Mouse (Mus musculus): ENCODE data around the gene Nfatc2ip.

Nfatc2ip gene

DNA sequence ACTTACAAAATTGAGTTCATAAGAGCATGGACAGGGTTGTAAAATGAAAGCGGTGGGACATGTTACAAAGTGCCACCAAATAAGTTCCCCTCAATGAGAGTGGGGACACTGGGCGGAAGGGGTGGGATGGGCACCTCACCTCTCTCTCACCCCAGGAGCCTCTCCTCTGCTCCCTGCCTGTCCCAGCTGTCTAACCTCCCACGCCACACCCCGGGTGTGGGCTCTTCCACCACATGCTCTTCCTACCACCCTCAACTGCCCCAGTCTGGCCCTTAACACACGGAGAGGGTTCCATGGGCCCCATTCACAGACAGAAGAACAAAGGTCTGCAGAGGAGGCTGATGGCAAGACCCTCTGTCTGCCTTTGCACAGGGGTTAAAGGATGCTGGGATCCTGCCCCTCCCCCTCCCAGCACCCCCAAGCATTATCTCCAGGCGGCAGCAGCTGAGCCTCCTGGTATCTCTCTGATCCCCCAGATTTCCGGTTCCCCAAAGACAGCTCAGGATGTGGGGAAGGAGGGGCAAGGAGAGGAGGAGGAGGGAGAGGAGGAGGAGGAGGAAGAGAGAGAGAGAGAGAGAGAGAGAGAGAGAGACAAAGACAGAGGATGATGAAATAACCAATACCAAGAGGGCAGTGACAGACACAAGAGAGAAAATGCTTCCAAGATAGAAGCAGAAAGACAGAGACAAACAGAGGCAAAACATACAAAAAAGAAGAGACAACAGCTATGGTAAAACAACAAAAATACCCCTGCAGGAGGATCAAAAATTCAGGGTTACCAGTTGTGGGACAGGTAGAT is 39.5 kb downstream of the Nfatc2ip start:
- DNase-seq (ENCODE audit: extremely low read depth, low read depth) = peak; percentile 91

DNA sequence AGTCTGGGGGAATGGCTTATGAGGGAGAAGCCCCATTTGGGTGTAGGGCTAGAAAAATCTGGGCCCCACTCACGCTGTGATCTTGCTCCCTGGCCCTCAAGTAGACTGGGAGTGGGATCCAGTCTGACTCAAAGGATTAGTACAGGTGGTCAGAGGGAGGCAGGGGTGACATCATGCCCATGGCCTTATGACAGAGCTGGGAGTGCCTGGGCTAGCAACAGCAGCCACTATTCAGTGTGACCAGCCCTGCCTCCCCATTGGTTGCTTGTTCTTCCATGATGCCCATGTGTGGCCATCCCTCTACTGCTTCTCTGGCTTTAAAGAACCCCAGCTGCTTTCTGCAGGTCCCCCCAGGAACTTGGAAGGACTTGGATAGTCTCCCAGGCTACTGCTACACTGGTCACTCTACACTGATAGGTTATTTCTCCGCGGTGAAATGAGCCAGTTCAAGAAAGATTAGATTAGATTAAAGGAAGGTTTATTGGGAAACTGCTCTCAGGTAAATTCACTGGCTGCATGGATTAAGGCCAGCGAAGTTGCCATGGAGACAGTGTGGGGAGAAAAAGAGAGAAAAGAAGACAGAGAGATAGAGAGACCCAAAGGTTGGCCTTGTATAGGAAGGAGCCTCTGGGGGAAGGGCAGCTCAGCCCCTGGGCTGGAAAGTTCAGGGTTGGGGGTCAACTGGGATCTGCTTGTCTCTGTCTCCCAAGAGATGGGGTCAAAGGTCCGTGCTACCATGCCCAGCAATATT is 40.5 kb downstream of the Nfatc2ip start:
- no peak for DNase-seq (ENCODE audit: extremely low read depth, low read depth)

DNA sequence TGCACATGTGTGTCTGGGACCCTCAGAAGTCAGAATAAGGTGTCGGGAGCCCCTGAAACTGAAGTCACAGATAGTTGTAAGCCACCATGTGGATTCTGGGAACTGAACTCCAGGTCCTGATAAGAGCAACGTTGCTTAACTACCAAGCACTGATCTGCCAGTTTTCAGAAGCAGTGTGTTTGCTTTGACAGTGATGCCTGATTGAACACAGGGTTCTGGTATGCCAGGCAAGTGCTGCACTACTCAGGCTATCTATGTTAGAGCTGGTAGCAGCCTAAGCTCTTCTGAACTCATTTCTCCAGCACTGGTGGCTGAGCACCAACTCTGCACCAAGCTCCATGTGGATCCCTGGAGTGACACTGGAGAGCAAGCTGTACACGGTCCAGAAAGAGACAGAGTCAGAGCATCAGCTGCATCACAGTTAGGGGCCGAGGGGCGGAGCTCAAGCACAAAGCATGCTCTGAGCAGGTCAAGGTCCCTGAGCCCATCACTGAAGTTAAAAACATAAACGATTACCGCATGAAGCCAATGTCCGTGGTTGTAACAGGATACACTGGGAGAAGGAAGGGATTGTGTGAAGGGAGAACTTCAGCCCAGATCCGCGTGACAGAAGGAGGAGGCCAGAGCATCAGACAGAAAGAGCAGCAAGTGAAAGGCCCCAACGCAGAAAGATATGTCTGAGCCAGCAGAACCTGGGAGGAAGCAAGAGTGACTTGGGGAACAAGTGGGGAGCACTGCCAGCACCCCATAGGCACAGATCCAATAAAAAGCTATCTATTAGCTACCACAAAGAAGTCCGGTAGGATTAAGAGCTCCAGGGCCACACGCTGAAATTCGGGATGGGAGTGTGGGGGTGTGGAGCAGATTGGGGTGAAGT is 41.6 kb downstream of the Nfatc2ip start:
- peak; percentile 77 for DNase-seq (ENCODE audit: extremely low read depth, low read depth)

DNA sequence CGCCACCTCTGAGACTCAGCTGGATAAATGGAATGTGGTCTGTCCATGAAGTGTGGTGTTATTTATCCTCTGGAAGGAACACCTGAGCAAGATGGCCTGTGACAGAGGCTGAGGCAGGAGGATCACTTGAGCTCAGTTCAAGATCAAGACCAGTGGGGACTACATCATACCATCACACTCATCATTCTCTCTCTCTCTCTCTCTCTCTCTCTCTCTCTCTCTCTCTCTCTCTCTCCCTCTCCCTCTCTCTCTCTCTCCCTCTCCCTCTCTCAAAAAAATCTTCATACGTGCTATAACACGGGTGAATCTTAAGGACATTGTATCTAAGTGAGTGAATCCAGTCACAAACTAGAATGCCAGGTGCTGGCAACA is 42.6 kb downstream of the Nfatc2ip start:
- no peak for DNase-seq (ENCODE audit: extremely low read depth, low read depth)

DNA sequence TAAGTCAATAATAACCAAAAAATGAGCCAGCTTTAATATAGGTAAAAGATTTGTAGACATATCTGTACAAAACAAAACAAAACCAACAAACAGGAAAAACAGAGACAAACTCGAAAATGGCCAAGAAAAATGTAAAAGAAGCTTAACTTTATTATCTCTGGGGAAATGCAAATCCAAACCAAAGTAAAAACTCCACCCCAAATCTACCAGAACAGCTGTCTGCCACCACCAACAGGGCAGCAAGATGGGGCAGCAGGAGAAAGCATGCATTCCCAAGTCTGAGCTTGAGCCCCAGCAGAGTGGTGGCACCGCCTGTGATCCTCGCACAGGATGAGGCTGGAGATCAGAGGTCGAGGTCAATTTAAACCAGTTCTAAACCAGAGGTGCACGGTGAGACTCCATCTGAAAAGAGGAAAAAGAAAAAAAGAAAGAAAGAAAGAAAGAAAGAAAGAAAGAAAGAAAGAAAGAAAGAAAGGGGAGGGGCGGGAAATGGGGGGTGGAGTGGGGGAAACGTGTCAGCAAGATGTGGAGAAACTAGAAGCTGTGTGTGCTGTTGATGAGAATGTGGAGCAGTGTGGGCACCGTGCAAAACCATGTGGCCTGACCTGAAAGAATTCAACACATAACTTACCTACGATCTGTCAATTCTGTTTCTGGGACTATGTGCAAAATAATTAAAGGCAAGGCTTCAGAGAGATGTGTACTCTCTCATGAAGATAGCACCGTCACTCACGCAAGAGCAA is 43.1 kb downstream of the Nfatc2ip start:
- no peak for DNase-seq (ENCODE audit: extremely low read depth, low read depth)

DNA sequence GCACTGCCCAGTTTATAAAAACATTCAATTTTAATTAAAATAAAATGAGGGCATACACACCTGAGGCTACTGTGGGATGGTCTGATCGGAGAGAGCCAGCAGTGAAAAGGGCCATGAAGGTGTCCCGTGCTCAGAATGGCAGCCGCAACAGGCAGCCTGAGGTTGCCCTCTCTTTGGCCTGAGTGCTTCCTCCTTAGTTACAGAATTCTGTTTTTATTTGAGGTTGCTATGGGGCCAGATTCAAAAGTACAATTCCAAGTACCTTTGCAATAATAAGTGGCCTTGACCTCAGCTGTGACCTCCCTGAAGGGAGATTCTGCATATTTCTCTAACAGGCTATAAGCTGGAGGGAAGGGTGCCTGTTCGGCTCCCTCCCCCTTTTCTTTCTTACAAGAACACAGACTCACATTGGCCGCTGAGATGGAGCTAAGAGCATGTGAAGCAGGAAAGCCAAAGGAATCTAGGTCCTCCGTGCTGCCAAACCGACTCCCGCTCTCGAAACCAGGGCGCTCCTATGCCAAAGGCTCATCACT is 45.1 kb downstream of the Nfatc2ip start:
- DNase-seq (ENCODE audit: extremely low read depth, low read depth) = no peak

DNA sequence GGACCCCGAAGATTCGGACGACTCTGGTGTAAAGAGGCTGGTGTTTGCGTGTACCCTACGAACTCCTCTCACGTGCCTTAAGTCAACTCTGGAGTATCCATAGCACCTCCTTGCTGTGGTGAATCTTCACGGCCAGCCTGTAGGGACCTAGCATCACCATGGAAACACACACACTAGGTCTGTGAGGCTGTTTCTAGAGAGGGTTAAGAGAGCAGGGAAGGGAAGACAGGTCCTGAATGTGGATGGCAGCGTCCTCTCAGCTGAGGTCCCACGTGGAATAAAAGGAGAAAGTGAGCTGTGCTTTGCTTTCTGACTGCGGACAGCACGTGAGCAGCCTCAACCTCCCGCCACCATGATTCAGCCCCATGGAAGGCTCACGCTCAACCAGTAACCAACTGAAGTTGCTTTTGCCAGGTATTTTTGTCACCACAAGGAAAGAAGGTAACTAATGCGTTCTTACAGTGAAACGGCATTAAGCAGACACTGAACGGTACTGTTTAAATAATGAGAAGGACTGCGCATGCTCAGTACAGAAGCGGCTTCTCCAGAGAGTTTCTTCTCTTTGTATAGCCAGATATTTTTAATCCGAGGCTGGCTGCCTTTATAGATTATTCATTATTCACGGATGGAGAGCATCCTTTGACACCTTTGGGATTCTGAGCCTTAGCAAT is 45.7 kb downstream of the Nfatc2ip start:
- DNase-seq (ENCODE audit: extremely low read depth, low read depth) = no peak

DNA sequence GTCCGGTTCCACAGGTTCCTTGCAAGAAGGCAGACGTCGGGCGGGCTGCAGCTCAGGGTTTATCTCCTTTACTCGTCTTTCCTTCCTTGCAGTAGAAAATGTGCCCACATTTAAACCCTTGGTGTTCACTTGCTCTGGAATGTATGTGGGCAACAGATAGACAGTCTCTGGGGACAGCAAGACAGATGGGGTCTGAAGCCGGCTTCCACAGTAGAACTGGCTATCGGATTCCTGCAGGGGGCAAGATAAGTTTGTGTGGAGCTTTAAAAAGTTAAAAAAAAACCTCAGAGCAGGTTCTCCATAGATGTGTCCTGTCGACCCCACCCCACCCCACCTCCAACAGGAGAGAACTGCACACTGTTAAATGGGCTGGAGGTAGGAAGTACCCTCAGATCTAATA is 48.2 kb downstream of the Nfatc2ip start:
- peak; percentile 88 for DNase-seq (ENCODE audit: extremely low read depth, low read depth)

DNA sequence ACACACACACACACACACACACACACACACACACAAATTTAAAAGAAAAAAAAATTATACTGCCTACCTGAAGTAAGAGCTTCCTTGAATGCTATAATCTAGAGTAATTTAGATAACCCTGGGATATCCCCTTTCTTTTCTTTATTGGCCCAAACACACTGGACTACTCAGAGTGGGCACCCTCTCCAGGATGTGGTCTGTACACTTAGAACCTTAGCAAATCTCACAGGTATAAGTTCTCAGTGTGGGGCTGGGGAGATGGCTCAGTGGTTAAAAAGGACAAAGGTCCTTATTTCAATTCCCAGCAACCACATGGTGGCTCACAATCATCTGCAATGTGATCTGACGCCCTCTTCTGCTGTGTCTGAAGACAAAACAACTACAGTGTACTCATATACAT is 49.4 kb downstream of the Nfatc2ip start:
- DNase-seq (ENCODE audit: extremely low read depth, low read depth) = no peak

DNA sequence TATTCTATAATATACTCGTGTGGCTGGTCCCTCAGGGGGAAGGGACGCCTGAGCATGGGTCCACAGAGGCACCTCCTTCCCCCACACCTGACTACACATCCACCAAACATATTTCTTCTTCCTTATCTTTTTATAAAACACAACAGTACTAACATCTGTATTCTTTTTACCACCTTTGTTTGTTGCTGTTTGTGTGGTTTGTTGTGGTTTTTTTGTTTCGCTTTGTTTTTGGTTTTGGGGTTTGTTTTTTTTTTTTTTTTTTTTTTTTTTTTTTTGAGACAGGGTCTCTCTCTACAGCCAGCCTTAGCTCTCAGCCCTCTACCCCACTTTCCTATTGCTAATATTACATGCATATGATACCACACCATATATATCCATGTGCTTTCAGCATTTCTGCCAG is 50.6 kb downstream of the Nfatc2ip start:
- DNase-seq (ENCODE audit: extremely low read depth, low read depth) = no peak

DNA sequence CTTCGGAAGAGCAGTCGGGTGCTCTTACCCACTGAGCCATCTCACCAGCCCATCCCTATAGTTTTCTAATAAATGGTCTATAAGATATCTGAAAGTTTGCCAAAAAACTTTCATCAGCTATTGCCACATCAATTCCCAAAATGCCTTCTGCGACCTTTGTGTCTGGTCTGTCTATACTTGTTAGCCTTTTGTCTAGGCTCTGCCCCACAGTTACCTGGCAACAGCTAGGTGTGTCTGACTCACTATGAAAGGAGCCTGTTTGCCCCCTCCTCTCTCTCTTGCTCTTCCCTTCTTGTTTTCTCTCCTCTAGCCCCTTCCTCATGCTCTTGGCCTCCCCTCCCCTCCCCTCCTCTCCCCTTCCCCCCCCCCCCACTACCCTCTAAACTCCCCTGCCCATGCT is 51.0 kb downstream of the Nfatc2ip start:
- DNase-seq (ENCODE audit: extremely low read depth, low read depth) = no peak

DNA sequence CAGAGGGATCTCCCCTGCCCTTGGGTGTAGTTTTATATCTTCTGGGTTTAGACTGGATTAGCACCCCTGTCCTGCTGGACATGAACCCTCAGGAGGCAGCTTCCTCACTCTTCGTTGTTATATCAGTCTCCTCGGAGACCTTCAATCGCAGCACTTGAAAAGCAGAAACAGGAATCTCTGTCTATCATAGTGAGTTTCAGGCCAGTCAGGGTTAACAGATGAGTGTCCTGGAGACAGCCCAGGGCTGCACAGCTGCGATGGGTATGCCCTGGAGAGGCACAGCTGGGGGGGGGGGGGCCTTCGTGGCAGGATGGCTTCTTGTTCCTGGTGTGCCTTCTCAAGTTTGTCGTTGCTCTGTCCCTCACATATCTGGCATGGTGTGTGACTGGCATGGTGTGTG is 55.6 kb downstream of the Nfatc2ip start:
- no peak for DNase-seq (ENCODE audit: extremely low read depth, low read depth)

DNA sequence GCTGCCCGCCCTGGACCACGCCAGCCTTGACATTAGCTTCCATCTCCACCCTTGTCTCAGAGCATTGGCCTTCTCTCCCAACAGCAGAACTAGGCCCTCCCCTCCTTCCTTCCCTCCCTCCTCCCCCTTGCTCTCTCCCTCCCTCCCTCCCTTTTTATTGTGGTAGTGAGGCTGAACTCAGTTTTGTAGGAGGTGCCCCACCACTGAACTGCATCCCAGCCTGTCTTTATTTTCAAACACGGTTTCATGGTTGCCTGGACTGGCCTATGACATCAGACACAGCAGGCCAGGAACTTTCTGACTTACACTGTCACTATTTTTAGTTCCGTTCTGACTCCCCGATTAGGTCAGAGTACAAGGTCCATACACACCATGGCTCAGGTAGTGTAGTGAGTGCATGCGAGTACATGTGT is 56.3 kb downstream of the Nfatc2ip start:
- no peak for DNase-seq (ENCODE audit: extremely low read depth, low read depth)

DNA sequence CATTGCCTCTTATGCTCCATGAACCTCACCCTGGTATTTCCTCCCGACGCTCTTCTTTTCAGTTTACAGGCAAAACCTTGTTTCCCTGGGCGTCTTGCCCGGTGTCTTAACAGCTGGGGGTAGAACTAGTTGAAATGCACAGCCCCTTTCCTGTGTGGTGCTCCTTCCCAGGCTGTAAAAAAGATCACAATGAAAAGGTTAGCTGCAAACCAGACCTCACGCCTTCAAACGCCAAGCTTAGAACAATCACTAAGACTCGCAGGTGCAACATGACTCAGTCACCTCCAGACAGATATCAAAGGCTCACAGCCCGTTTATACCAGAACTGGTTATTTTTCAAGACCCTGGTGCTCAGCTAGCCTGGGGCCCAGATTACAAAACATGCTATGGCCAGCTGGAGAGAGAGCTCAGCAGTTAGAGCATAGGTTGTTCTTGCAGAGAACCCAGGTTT is 57.0 kb downstream of the Nfatc2ip start:
- DNase-seq (ENCODE audit: extremely low read depth, low read depth) = no peak

DNA sequence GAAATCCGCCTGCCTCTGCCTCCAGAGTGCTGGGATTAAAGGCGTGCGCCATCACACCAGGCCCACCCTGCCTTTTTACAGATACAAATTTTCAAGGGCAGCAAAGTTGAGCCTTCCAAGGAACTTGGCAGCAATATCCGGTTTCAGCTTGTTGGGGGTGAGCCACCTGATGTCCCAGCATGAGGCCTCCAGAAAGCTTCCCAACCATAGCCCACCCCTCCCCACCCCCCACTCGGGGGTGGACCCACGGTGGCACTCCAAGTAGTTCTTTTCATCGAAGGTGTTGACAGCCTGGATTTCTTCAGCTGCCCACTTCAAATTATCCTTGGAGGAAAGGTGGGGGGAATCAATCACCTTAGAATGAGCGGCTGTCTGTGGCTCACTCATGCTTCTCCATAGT is 57.6 kb downstream of the Nfatc2ip start:
- no peak for DNase-seq (ENCODE audit: extremely low read depth, low read depth)

DNA sequence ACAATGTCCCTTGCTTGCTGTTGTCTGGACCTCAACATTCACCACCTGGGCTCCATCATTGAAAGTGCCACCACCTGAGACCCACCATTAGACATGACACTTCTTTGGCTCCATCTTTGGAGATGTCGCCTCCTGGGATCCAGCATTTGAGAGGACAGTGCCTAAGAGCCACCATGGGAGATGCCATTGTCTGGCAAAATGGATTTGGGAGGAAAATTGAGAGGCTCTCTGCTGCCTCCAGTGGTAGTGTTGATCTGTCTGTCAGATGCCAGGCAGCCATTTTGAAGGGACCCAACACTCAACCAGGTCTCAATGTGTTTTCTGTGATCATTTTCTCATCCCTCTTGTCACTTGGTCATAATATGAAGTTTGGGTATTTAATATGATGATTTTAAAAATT is 61.0 kb downstream of the Nfatc2ip start:
- DNase-seq (ENCODE audit: extremely low read depth, low read depth) = no peak
